Mouse (Mus musculus): ENCODE data around the gene Dchs2. TPM values are rescaled to one million over a fixed set of nuclear protein-coding genes. Genes with fewer than 3 reads are reported as not detected.

The Dchs2 gene
- polyA plus RNA-seq, 1 experiment from 2014 or later, result 0.14 TPM

DNA sequence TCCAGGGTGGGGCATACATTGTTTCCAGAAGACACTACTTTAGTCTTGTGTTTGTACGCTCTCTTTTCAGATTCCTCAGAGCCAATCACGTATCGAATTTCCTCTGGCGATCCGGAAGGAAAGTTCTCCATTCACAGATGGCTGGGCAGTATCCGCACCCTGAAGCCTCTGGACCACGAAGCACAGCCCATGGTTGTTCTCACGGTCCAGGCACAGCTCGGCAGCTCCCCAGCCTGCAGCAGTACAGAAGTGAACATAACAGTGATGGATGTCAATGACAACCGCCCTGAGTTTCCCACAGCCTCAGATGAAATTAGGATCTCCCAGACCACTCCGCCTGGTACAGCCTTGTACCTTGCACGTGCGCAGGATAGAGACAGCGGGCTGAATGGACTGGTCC is 142.5 kb downstream of the Dchs2 start:
- Histone ChIP-seq H3K4me1 (peaks cover 4% of the 10 kb centered on the region), H3K36me3 (no peaks in the 10 kb centered on the region), H3K9me3 (no peaks in the 10 kb centered on the region), H3K4me3 (no peak overlapping the region), H3K27ac (no peak overlapping the region), H3K27me3 (no peaks in the 10 kb centered on the region), H3K9ac (no peak overlapping the region), H3K4me2 (no peak overlapping the region)
- ATAC-seq (ENCODE audit: borderline replicate concordance, extremely low read depth, low FRiP score, low TSS enrichment), result no peak
- 85% methylated on average over 14 of the region's 14 CpGs for WGBS

- H3K27ac ChIP-seq, result no peak overlapping the region
- no peaks in the 10 kb centered on the region for H3K9me3 ChIP-seq
- no peaks in the 10 kb centered on the region for H3K36me3 ChIP-seq
- ATAC-seq (ENCODE audit: borderline replicate concordance, extremely low read depth, low FRiP score, low TSS enrichment), result no peak
- H3K4me3 ChIP-seq, result no peak overlapping the region
- H3K4me2 ChIP-seq, result no peak overlapping the region
- WGBS, result 58% methylated on average over 9 of the region's 9 CpGs
- H3K4me1 ChIP-seq, result peaks cover 4% of the 10 kb centered on the region
- H3K27me3 ChIP-seq, result no peaks in the 10 kb centered on the region
- no peak overlapping the region for H3K9ac ChIP-seq
Observed at GRCm38 (mm10) chr3:83270982-83271381, 143.2 kb downstream of the Dchs2 start.

GRCm38 (mm10) chr3:83273555-83274244 is 146.0 kb downstream of the Dchs2 start:
- Histone ChIP-seq H3K9me3 (no peaks in the 10 kb centered on the region), H3K9ac (no peak overlapping the region), H3K4me3 (0 out of 2 replicates have a peak overlapping the region, but pooled peaks have one; percentile 5), H3K4me1 (peaks cover 4% of the 10 kb centered on the region), H3K36me3 (no peaks in the 10 kb centered on the region), H3K27ac (no peak overlapping the region), H3K4me2 (peak overlapping the region; percentile 40), H3K27me3 (no peaks in the 10 kb centered on the region)
- 34% methylated on average over 19 of the region's 19 CpGs for WGBS
- 0 out of 2 replicates have a peak, but pooled peaks have one; percentile 19 for ATAC-seq (ENCODE audit: borderline replicate concordance, extremely low read depth, low FRiP score, low TSS enrichment)

- H3K4me1 ChIP-seq, result peaks cover 4% of the 10 kb centered on the region
- no peaks in the 10 kb centered on the region for H3K9me3 ChIP-seq
- H3K36me3 ChIP-seq, result no peaks in the 10 kb centered on the region
- ATAC-seq (ENCODE audit: borderline replicate concordance, extremely low read depth, low FRiP score, low TSS enrichment), result no peak
- H3K27me3 ChIP-seq, result no peaks in the 10 kb centered on the region
- no peak overlapping the region for H3K9ac ChIP-seq
- WGBS, result 43% methylated on average over 5 of the region's 5 CpGs
- no peak overlapping the region for H3K4me2 ChIP-seq
- H3K4me3 ChIP-seq, result no peak overlapping the region
- H3K27ac ChIP-seq, result no peak overlapping the region
Observed at GRCm38 (mm10) chr3:83275703-83276102, 148.0 kb downstream of the Dchs2 start.

DNA sequence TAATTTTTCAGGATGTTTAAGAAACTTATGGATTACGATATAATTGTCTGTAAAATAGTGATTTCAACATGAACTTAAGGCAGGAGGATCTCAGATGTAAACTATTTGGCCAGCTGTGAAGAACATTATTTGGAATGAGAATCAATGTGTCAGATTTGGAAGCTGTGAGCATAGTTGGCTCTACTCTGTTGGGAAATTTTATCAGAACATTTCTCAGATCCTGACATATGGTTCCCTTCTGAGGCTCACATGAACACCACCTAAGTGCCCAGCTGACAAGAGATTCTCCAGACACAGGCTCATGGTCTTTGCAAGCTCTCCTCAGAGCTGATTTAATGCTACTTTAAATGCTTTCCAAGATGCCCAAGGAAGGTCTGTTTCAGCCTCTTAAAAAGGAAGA is 156.1 kb downstream of the Dchs2 start:
- no peak for ATAC-seq (ENCODE audit: borderline replicate concordance, extremely low read depth, low FRiP score, low TSS enrichment)
- no peak overlapping the region for H3K27ac ChIP-seq
- WGBS, result 30% methylated on average over 1 of the region's 1 CpGs
- no peaks in the 10 kb centered on the region for H3K27me3 ChIP-seq
- no peak overlapping the region for H3K4me3 ChIP-seq
- no peaks in the 10 kb centered on the region for H3K36me3 ChIP-seq
- peaks cover 2% of the 10 kb centered on the region; the same call in 1 of the 2 replicates for H3K4me1 ChIP-seq
- H3K9ac ChIP-seq, result no peak overlapping the region
- no peaks in the 10 kb centered on the region for H3K9me3 ChIP-seq
- no peak overlapping the region for H3K4me2 ChIP-seq

DNA sequence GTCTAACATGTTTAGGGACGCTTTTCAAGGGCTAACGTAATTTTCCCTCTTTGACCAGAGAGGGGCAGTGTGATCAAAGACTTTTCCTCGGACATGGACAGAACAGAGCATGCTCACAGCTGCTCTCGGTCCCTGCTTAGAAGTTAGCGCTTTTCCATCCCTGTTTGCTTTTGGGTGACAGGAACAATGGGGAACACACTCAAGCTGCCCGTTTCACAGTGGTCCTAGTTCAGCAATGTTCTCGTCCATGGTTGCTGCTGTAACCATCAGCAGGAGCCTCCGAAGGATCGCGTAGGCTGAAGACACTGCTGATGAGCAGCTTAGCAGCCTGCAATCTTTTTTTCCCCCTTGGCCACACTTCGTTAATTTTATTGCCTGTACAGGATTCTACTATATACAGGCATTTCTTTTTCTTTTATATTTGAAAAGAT is 159.2 kb downstream of the Dchs2 start:
- Histone ChIP-seq H3K4me3 (peak overlapping the region; percentile 40), H3K36me3 (no peaks in the 10 kb centered on the region), H3K4me2 (peak overlapping the region; percentile 74), H3K27ac (no peak overlapping the region), H3K9me3 (no peaks in the 10 kb centered on the region), H3K4me1 (peaks cover 2% of the 10 kb centered on the region; the same call in 1 of the 2 replicates), H3K9ac (0 out of 2 replicates have a peak overlapping the region, but pooled peaks have one; percentile 31), H3K27me3 (no peaks in the 10 kb centered on the region)
- 7% methylated on average over 11 of the region's 11 CpGs for WGBS
- peak; percentile 84; the same call in 1 of the 2 replicates for ATAC-seq (ENCODE audit: borderline replicate concordance, extremely low read depth, low FRiP score, low TSS enrichment)

DNA sequence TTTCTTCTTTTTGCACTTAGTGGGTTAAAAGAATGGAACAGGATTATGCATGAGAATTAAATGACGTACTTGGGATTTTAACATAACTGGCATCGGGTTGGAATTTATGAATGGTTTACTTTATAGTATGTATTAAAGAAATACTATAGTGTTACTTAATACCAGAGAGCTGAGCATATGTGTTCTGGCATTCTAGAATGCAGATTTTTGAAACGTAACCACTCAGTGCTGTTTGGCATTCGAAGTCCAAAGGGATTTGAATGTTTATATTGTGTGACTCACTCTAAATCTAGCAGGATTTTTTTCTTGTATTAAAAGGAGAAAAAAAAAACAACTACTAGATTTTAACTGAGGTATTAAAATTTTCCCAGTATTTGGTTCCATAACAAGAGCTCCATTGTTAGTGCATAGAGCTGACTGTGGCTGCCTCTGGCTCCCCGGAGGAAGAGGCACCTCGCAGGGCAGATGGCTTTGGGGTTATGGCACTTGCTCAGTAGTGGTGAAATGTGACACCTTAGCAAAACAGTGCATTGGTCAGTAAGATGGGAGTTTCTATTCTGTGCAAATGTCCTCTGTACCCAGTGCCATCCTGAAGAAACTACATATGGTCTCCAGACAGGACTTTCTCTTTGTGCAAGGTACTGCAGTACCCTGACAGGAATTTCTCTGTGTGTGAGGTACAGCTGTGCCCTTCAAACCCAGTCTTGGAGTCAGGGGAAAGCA is 160.5 kb downstream of the Dchs2 start:
- H3K27me3 ChIP-seq, result no peaks in the 10 kb centered on the region
- H3K4me3 ChIP-seq, result no peak overlapping the region
- 33% methylated on average over 6 of the region's 6 CpGs for WGBS
- no peaks in the 10 kb centered on the region for H3K36me3 ChIP-seq
- no peak overlapping the region for H3K9ac ChIP-seq
- no peak overlapping the region for H3K27ac ChIP-seq
- no peaks in the 10 kb centered on the region for H3K9me3 ChIP-seq
- no peak overlapping the region for H3K4me2 ChIP-seq
- no peak for ATAC-seq (ENCODE audit: borderline replicate concordance, extremely low read depth, low FRiP score, low TSS enrichment)
- H3K4me1 ChIP-seq, result peaks cover 2% of the 10 kb centered on the region; the same call in 1 of the 2 replicates

DNA sequence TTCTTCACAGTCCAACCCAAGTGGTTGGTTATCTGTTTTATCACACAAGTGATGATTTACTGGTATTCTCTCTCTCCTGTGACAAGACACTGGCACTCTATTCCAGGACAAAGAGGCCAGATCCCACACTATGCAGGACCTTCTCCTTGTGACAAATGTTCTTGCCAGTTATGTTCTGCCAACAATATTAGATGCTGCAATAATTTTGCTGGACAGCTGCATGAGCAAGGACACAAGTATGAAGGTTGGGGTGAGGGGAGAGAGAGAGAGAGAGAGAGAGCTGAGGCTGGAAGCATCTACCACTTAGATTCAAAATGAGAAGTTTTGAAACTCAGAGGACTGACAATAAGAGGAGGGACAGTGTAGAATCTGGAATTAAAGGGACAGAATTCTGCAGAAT is 162.7 kb downstream of the Dchs2 start:
- H3K4me1 ChIP-seq, result peaks cover 2% of the 10 kb centered on the region; the same call in 1 of the 2 replicates
- no peak overlapping the region for H3K9ac ChIP-seq
- no peaks in the 10 kb centered on the region for H3K9me3 ChIP-seq
- no peak overlapping the region for H3K27ac ChIP-seq
- H3K4me2 ChIP-seq, result no peak overlapping the region
- no peaks in the 10 kb centered on the region for H3K36me3 ChIP-seq
- no peaks in the 10 kb centered on the region for H3K27me3 ChIP-seq
- H3K4me3 ChIP-seq, result no peak overlapping the region
- no peak for ATAC-seq (ENCODE audit: borderline replicate concordance, extremely low read depth, low FRiP score, low TSS enrichment)

DNA sequence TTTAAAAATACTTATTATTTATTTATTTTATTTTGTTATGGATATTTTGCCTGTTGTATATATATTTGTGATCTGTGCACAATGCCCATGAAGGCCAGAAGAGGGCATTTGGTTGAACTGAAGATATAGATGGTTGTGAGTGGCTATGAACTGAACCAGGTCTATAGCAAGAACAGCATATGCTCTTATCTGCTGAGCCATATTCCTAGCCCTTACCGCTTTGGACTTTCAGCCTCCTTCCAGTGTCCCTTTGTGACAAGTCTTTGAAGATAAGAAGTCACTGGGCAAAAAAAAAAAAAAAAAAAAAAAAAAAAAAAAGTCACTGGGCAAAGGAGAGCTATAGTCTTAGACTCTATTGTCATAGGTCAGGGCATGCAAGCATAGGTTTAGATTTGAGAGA is 163.2 kb downstream of the Dchs2 start:
- H3K4me1 ChIP-seq, result peaks cover 2% of the 10 kb centered on the region; the same call in 1 of the 2 replicates
- ATAC-seq (ENCODE audit: borderline replicate concordance, extremely low read depth, low FRiP score, low TSS enrichment), result no peak

DNA sequence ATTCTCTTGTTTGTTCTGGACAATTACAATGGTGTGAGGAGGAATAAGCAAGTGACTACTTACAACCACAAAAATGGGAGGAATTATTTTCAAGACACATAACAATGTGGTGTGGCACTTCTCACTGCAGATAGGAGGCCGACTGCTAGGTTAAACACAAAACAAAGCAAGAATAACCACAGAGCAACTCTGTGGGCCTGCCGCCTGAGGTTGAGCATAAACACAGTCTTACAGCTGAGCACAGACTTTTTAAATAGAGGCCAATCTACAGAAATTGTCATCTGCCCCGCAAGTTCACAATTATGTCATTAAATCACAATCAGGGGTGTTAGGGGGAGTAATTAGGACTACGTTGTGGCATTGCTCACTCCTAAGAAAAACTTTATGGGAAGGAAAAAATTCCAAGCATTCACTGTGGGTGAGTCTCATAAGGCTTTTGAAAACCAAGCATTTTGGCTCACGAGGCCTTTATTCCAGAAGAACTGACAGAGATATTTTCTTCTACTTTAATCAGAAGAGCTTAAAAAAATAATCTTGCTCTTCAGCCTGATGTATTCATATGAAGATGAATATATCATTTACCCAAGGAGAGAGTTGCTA is 172.1 kb downstream of the Dchs2 start:
- Histone ChIP-seq H3K4me3 (no peak overlapping the region), H3K27me3 (no peaks in the 10 kb centered on the region), H3K4me1 (no peaks in the 10 kb centered on the region), H3K36me3 (no peaks in the 10 kb centered on the region), H3K9me3 (no peaks in the 10 kb centered on the region), H3K9ac (no peak overlapping the region), H3K4me2 (no peak overlapping the region), H3K27ac (no peak overlapping the region)
- WGBS, result 43% methylated on average over 5 of the region's 5 CpGs
- no peak for ATAC-seq (ENCODE audit: borderline replicate concordance, extremely low read depth, low FRiP score, low TSS enrichment)

More for the DNA sequence above, 163.2 kb downstream of the Dchs2 start:
- no peak overlapping the region for H3K4me2 ChIP-seq
- no peak overlapping the region for H3K27ac ChIP-seq
- H3K36me3 ChIP-seq, result no peaks in the 10 kb centered on the region
- WGBS, result 68% methylated on average over 1 of the region's 1 CpGs
- H3K4me3 ChIP-seq, result no peak overlapping the region
- no peaks in the 10 kb centered on the region for H3K27me3 ChIP-seq
- H3K9me3 ChIP-seq, result no peaks in the 10 kb centered on the region
- no peak overlapping the region for H3K9ac ChIP-seq

DNA sequence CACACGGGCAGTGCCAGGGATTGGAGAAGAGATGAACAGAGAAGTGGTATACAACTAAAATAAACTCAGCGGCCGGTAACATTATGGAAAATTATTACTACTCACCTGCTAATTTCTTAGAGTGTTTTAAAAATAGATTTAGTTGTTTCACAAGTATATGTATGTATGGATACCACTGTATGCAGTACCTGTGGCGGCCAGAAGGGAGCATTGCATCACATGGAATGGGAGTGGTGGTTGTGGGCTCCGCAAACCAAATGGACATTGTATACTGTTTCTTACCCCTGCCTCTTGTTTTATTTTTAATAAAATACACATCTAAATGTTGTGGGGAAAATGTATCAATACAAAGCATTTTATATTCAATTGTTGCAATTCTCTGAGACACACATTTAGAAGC is 176.1 kb downstream of the Dchs2 start:
- no peak for ATAC-seq (ENCODE audit: borderline replicate concordance, extremely low read depth, low FRiP score, low TSS enrichment)
- 71% methylated on average over 5 of the region's 5 CpGs for WGBS
- Histone ChIP-seq H3K9ac (no peak overlapping the region), H3K9me3 (no peaks in the 10 kb centered on the region), H3K4me2 (no peak overlapping the region), H3K27ac (no peak overlapping the region), H3K27me3 (no peaks in the 10 kb centered on the region), H3K4me3 (no peak overlapping the region), H3K4me1 (no peaks in the 10 kb centered on the region), H3K36me3 (no peaks in the 10 kb centered on the region)

GRCm38 (mm10) chr3:83345928-83346327 is 218.2 kb downstream of the Dchs2 start:
- Histone ChIP-seq H3K9ac (no peak overlapping the region), H3K27me3 (no peaks in the 10 kb centered on the region), H3K4me2 (no peak overlapping the region), H3K4me1 (no peaks in the 10 kb centered on the region), H3K36me3 (no peaks in the 10 kb centered on the region), H3K27ac (no peak overlapping the region), H3K9me3 (no peaks in the 10 kb centered on the region), H3K4me3 (no peak overlapping the region)
- ATAC-seq (ENCODE audit: borderline replicate concordance, extremely low read depth, low FRiP score, low TSS enrichment), result no peak
- WGBS, result 68% methylated on average over 3 of the region's 3 CpGs
